Mouse (Mus musculus) lung, embryonic 15.5 days (tissue): Measurements from ENCODE around the gene Arhgef17. TPM values are rescaled to one million over a fixed set of nuclear protein-coding genes. Genes with fewer than 3 reads are reported as not detected.

Experiments used
- ATAC-seq: fragments of 200-750 bp; cut with Nextera tagmentation; 2 replicates; pipeline ENCODE4 v1.8.0; 2017; ENCODE audit warnings: moderate number of reproducible peaks, borderline replicate concordance; ENCODE audit not compliant: low FRiP score, low TSS enrichment; ENCODE audit errors: extremely low read depth
- H3K27ac ChIP-seq: fragments of 300-500 bp; sonication (generic); 2 replicates; pipeline ENCODE4 v1.5.1; 2015; ENCODE audit warnings: moderate library complexity, mild to moderate bottlenecking, inconsistent platforms
- H3K27me3 ChIP-seq: fragments of 300-500 bp; sonication (generic); 2 replicates; pipeline ENCODE4 v1.6.1; 2015; ENCODE audit warnings: inconsistent platforms
- H3K36me3 ChIP-seq: fragments of 300-500 bp; sonication (generic); 2 replicates; pipeline ENCODE4 v1.6.1; 2015; ENCODE audit warnings: inconsistent platforms
- H3K4me1 ChIP-seq: fragments of 300-500 bp; sonication (generic); 2 replicates; pipeline ENCODE4 v1.6.1; 2015; ENCODE audit warnings: inconsistent platforms
- H3K4me2 ChIP-seq: fragments of 300-500 bp; sonication (generic); 2 replicates; pipeline ENCODE4 v1.6.1; 2015; ENCODE audit warnings: inconsistent platforms, mild to moderate bottlenecking, moderate library complexity
- H3K4me3 ChIP-seq: fragments of 300-500 bp; sonication (generic); 2 replicates; pipeline ENCODE4 v1.5.1; 2015; ENCODE audit warnings: mild to moderate bottlenecking, inconsistent platforms
- H3K9ac ChIP-seq: fragments of 300-500 bp; sonication (generic); 2 replicates; pipeline ENCODE4 v1.6.1; 2015; ENCODE audit warnings: inconsistent platforms
- H3K9me3 ChIP-seq: fragments of 300-500 bp; sonication (generic); 2 replicates; pipeline ENCODE4 v1.6.1; 2016; ENCODE audit warnings: inconsistent platforms
- WGBS: fragments of 180-500 bp; shearing (Covaris S2); methylation state at CpG from one replicate; pipeline ENCODE4 v1.1.7; 2015; 5-methylcytosine and 5-hydroxymethylcytosine counted together
- polyA plus RNA-seq: library from polyadenylated mRNA; unstranded; fragments of >200 nt; fragmentation: Nextera tagmentation; extraction: Ambion mirVana; gene quantifications from 2 replicates; pipeline ENCODE4 v1.2.1, GENCODE M21; 2015

Arhgef17 gene
- polyA plus RNA-seq: 10.8 TPM in 2 replicates

GRCm38 (mm10) chr7:100931926-100932480 is at the start of gene Arhgef17:
TSS of gene Arhgef17 (minus strand) at chr7:100932107.
- peaks cover 43% of the 10 kb centered on the region for H3K4me1 ChIP-seq
- peak within 1 kb of the TSS; percentile 76 for H3K4me3 ChIP-seq
- peak; percentile 86 for ATAC-seq

GRCm38 (mm10) chr7:100979175-100979574 is 47.3 kb upstream of the Arhgef17 start:
- H3K27me3 ChIP-seq: no peaks in the 10 kb centered on the region
- H3K36me3 ChIP-seq: no peaks in the 10 kb centered on the region
- H3K4me1 ChIP-seq: peaks cover 40% of the 10 kb centered on the region
- H3K9ac ChIP-seq: no peak overlapping the region
- H3K4me2 ChIP-seq: peak overlapping the region; percentile 15; the same call in 1 of the 2 replicates
- peak; percentile 94 for ATAC-seq
- H3K4me3 ChIP-seq: no peak overlapping the region
- no peaks in the 10 kb centered on the region for H3K9me3 ChIP-seq
- WGBS: 29% methylated on average over 2 of the region's 2 CpGs
- peak overlapping the region; percentile 82 for H3K27ac ChIP-seq

More at GRCm38 (mm10) chr7:100931926-100932480, at the start of gene Arhgef17:
- H3K36me3 ChIP-seq: 0 out of 2 replicates have a peak, but pooled peaks cover 4% of the 10 kb centered on the region
- H3K4me2 ChIP-seq: peak within 1 kb of the TSS; percentile 93
- H3K27ac ChIP-seq: peak within 1 kb of the TSS; percentile 100
- no peaks in the 10 kb centered on the region for H3K27me3 ChIP-seq
- no peaks in the 10 kb centered on the region for H3K9me3 ChIP-seq
- under 1% methylated on average over 34 of the region's 35 CpGs for WGBS
- peak within 1 kb of the TSS; percentile 85 for H3K9ac ChIP-seq

DNA sequence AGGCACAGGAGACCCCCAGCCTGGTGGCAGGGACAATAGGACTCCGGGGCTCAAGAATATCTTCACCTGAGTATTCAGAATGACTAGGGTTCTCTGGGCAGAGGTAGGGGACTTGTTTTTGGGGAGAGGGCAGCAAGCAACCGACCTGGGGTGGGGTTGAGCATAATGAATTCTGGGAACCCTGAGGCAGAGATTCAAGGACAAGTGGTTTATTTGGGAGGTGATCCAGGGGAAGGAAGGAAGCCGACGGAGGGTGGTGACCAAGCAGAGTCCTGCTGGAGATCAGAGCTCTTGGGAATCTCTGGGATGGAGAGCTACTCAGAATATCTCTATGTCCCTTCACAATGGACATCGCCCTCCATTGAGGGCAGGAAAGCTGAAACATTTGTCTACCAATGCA is 46.3 kb upstream of the Arhgef17 start:
- no peak overlapping the region for H3K27ac ChIP-seq
- no peak overlapping the region for H3K4me3 ChIP-seq
- no peaks in the 10 kb centered on the region for H3K27me3 ChIP-seq
- H3K36me3 ChIP-seq: no peaks in the 10 kb centered on the region
- no peak for ATAC-seq
- peak overlapping the region; percentile 21 for H3K4me2 ChIP-seq
- peaks cover 49% of the 10 kb centered on the region for H3K4me1 ChIP-seq
- H3K9ac ChIP-seq: no peak overlapping the region
- H3K9me3 ChIP-seq: no peaks in the 10 kb centered on the region
- 80% methylated on average over 5 of the region's 5 CpGs for WGBS

- Histone ChIP-seq H3K27ac (no peak within 1 kb of the TSS), H3K4me2 (peak within 1 kb of the TSS; percentile 69), H3K4me1 (peaks cover 40% of the 10 kb centered on the region), H3K9ac (peak within 1 kb of the TSS; percentile 31), H3K4me3 (peak within 1 kb of the TSS; percentile 36), H3K9me3 (no peaks in the 10 kb centered on the region), H3K27me3 (no peaks in the 10 kb centered on the region), H3K36me3 (no peaks in the 10 kb centered on the region)
- 6% methylated on average over 36 of the region's 36 CpGs for WGBS
- peak; percentile 21; the same call in 1 of the 2 replicates for ATAC-seq
Measured at GRCm38 (mm10) chr7:100974135-100974903, 42.4 kb upstream of the Arhgef17 start, which contains the start of gene P2ry6. TSS of gene P2ry6 (minus strand) at chr7:100974649.

DNA sequence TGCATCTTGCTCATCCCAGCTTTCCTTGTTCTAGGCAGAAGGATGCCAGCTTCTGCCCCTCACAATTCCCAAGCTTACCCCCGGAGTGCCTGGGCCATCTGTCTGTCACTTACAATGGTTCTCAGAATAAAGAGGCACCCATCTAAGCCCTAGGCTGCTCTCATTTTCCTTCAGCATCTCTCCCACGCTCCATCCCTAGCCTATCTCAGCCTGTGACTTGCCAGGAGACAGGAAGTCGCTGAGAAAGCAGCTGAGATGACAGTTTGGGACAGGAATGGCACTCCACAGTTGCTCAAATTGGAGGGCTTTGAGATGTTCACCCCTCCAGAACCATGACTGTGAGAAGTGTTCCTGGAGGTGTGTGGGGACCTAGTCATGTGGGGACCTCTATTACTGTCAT is 41.0 kb upstream of the Arhgef17 start:
- Histone ChIP-seq H3K4me1 (peaks cover 27% of the 10 kb centered on the region), H3K27ac (no peak overlapping the region), H3K4me2 (no peak overlapping the region), H3K36me3 (no peaks in the 10 kb centered on the region), H3K9me3 (no peaks in the 10 kb centered on the region), H3K9ac (no peak overlapping the region), H3K4me3 (no peak overlapping the region), H3K27me3 (no peaks in the 10 kb centered on the region)
- 39% methylated on average over 3 of the region's 3 CpGs for WGBS
- no peak for ATAC-seq

GRCm38 (mm10) chr7:100968874-100969659 is 37.2 kb upstream of the Arhgef17 start:
- ATAC-seq: no peak
- H3K4me2 ChIP-seq: no peak overlapping the region
- no peaks in the 10 kb centered on the region for H3K27me3 ChIP-seq
- no peak overlapping the region for H3K4me3 ChIP-seq
- H3K27ac ChIP-seq: no peak overlapping the region
- H3K9me3 ChIP-seq: no peaks in the 10 kb centered on the region
- H3K4me1 ChIP-seq: peaks cover 9% of the 10 kb centered on the region
- 74% methylated on average over 10 of the region's 10 CpGs for WGBS
- no peaks in the 10 kb centered on the region for H3K36me3 ChIP-seq
- no peak overlapping the region for H3K9ac ChIP-seq

DNA sequence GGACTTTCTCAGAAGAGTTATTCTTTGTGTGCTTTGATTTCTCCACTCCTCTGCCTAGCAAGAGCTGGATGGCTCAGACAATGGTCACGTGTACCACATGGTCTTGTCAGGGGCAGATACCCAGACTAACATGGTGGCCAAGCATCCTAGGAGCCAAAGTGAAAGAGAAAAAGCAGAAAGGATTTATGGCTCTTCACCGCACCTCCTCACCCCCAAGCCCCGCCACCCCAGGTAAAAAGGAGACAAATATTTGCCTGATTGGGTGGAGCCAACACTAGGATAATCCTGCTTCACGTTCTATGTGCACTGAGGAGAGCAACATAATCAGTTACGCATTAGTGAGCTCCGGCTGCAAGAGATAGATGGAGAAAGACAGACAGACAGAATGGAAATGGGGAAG is 36.5 kb upstream of the Arhgef17 start:
- Histone ChIP-seq H3K27ac (no peak overlapping the region), H3K4me2 (no peak overlapping the region), H3K9me3 (no peaks in the 10 kb centered on the region), H3K9ac (no peak overlapping the region), H3K4me1 (peaks cover 2% of the 10 kb centered on the region; the same call in 1 of the 2 replicates), H3K27me3 (no peaks in the 10 kb centered on the region), H3K4me3 (no peak overlapping the region), H3K36me3 (no peaks in the 10 kb centered on the region)
- 74% methylated on average over 6 of the region's 6 CpGs for WGBS
- ATAC-seq: no peak

DNA sequence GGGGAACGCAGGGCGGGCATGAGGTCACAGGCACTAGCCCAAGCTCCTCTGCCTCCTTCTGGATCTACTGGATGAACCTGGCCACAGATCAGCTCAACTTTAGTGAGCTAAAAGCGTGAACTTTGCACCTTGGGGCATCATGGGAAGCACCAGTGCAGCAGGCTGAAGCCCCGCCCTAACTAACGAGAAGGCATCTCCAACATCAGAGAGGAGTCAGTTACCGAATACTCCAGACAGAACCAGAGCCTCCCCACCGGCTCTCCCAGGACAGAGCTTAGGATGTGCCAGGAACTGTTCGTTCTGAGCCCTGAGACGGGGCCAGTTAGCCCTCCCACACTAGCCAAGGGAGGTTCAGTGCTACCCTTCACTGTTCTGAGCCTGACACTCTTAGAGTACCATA is 35.9 kb upstream of the Arhgef17 start:
- Histone ChIP-seq H3K4me2 (no peak overlapping the region), H3K9ac (no peak overlapping the region), H3K27me3 (no peaks in the 10 kb centered on the region), H3K27ac (no peak overlapping the region), H3K36me3 (no peaks in the 10 kb centered on the region), H3K4me1 (no peaks in the 10 kb centered on the region; the same call in 1 of the 2 replicates), H3K4me3 (no peak overlapping the region), H3K9me3 (no peaks in the 10 kb centered on the region)
- 75% methylated on average over 9 of the region's 9 CpGs for WGBS
- no peak for ATAC-seq

DNA sequence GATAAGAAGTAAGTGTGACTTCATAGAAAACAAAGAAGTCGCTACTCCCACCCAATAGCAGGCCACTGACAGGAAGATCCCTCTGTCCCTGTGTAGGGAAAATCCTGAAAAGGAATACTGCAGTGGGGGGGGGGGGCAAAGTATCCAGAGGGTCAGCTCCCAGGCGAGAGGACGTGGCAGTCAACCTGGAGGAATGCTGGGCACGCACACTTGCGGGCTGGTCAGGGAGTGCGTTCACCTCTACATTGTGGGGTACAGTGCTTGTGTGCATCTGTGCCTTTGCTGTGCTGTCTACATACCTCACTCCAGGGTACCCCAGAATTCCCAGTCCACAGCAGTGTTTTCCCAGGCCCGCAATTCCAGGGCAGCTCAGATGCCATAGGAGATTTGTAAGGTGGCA is 34.1 kb upstream of the Arhgef17 start:
- H3K27me3 ChIP-seq: no peaks in the 10 kb centered on the region
- H3K4me3 ChIP-seq: no peak overlapping the region
- H3K4me2 ChIP-seq: no peak overlapping the region
- no peak overlapping the region for H3K27ac ChIP-seq
- 78% methylated on average over 7 of the region's 7 CpGs for WGBS
- no peaks in the 10 kb centered on the region for H3K36me3 ChIP-seq
- H3K9me3 ChIP-seq: no peaks in the 10 kb centered on the region
- no peaks in the 10 kb centered on the region; the same call in 1 of the 2 replicates for H3K4me1 ChIP-seq
- no peak overlapping the region for H3K9ac ChIP-seq
- no peak for ATAC-seq

DNA sequence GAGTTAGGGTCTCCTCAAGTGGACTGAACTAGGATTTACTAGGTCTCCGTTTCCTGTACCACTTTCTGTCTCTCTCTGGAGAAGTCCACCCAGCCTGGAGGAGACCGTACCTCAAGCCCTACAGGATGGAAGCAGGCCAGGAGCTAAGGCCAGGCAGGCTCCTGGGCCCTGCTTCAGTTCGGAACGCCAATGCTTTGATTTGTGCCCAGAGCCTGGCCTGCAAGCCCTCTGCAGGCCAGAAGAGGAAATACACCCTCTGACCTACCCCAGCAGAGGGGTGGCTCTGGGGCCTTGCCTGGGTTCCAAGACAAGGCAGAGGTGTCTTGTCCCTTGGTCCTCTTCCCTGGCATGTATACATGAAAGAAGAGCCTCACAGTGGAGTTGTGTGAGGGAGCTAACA is 33.2 kb upstream of the Arhgef17 start:
- Histone ChIP-seq H3K4me1 (no peaks in the 10 kb centered on the region; the same call in 1 of the 2 replicates), H3K27me3 (no peaks in the 10 kb centered on the region), H3K9me3 (no peaks in the 10 kb centered on the region), H3K4me2 (no peak overlapping the region), H3K36me3 (no peaks in the 10 kb centered on the region), H3K27ac (no peak overlapping the region), H3K9ac (no peak overlapping the region), H3K4me3 (no peak overlapping the region)
- 24% methylated on average over 4 of the region's 4 CpGs for WGBS
- ATAC-seq: peak; percentile 50; the same call in 1 of the 2 replicates

GRCm38 (mm10) chr7:100964242-100964641 is 32.3 kb upstream of the Arhgef17 start:
- Histone ChIP-seq H3K4me3 (no peak overlapping the region), H3K36me3 (no peaks in the 10 kb centered on the region), H3K9me3 (no peaks in the 10 kb centered on the region), H3K9ac (no peak overlapping the region), H3K27me3 (no peaks in the 10 kb centered on the region), H3K27ac (no peak overlapping the region), H3K4me1 (no peaks in the 10 kb centered on the region; the same call in 1 of the 2 replicates), H3K4me2 (no peak overlapping the region)
- WGBS: 73% methylated on average over 6 of the region's 6 CpGs
- no peak for ATAC-seq
